Mouse (Mus musculus): ENCODE data around the gene Npsr1. TPM values are rescaled to one million over a fixed set of nuclear protein-coding genes. Genes with fewer than 3 reads are reported as not detected.

Gene Npsr1
- total and polyA plus RNA-seq, 3 experiments: 0.13 TPM; not detected in 1

DNA sequence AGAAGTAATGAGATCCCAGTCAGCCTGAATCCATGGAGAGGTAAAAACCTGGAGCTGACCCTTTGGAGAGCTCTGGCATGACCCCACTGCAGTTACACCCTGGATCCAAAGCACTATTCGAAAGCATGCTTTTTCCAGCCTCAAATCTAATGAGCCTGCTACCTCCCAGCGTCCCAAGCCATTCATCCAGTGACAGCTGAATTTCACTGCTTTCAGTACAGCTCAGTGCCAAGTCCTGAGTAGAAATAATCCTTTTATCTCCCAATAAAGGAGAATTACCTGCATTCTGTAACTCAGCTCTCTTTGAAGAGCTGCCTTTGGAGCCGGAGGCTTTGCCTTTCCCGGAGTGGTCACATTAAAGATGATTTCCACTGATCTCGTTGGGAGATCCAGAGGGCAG is 209.2 kb downstream of the Npsr1 start:
- in situ Hi-C loops (cut with MboI; ENCODE audit: low pct_ligation_motif_present, low pct_unique_long_range_greater_than_20kb, low sequenced_read_pairs) (no loop called here), dilution Hi-C loops (cut with MboI; ENCODE audit: extremely low pct_ligation_motif_present, extremely low pct_unique_long_range_greater_than_20kb, low sequenced_read_pairs) (no loop called here)
- Histone ChIP-seq H3K27me3 (replicated peaks) (no peaks in the 10 kb centered on the region), H3K27ac (ENCODE audit: insufficient read depth, low read depth) (no peak overlapping the region), H3K4me3 (replicated peaks in 1 of 3; ENCODE audit: low read depth in 2 of 3, low read length in 2 of 3, poor library complexity in 1 of 3) (no peak overlapping the region), H3K79me2 (replicated peaks; ENCODE audit: control insufficient read depth, extremely low read depth, insufficient read depth, poor library complexity, severe bottlenecking) (no peaks in the 10 kb centered on the region), H3K9ac (ENCODE audit: insufficient read depth, low read depth) (no peak overlapping the region), H3K4me1 (ENCODE audit: control insufficient read depth in 1 of 2, insufficient read depth in 2 of 2) (peaks cover 8 to 10% of the 10 kb centered on the region in 2 experiments), H3K4me2 (ENCODE audit: insufficient read depth, low read depth, poor library complexity, severe bottlenecking) (no peak overlapping the region), H3K9me3 (replicated peaks; ENCODE audit: low read length) (no peaks in the 10 kb centered on the region), H3K36me3 (replicated peaks in 1 of 2; ENCODE audit: control insufficient read depth in 1 of 2, insufficient read depth in 1 of 2, low read length in 1 of 2) (no peaks in the 10 kb centered on the region)
- no peak for TF ChIP-seq JUND (conservative IDR thresholded peaks at IDR 0.05; ENCODE audit: low read depth, low read length)
- no peak for TF ChIP-seq USF2 (conservative IDR thresholded peaks at IDR 0.05; ENCODE audit: low read depth, low read length)
- TF ChIP-seq TCF12 (IDR thresholded peaks at IDR 0.05; ENCODE audit: low read depth, low read length): no peak
- TF ChIP-seq ZNF384 (IDR thresholded peaks at IDR 0.05; ENCODE audit: low read depth, low read length): no peak
- TF ChIP-seq TBP (conservative IDR thresholded peaks at IDR 0.05; ENCODE audit: low read depth, low read length): no peak
- TF ChIP-seq POLR2AphosphoS2 (IDR thresholded peaks at IDR 0.05; ENCODE audit: low read depth, low read length): no peak
- TF ChIP-seq IRF4 (IDR thresholded peaks at IDR 0.05; ENCODE audit: low read depth, low read length): no peak
- TF ChIP-seq USF1 (IDR thresholded peaks at IDR 0.05; ENCODE audit: low read depth, low read length): no peak
- no peak for DNase-seq (ENCODE audit: extremely low read depth)

DNA sequence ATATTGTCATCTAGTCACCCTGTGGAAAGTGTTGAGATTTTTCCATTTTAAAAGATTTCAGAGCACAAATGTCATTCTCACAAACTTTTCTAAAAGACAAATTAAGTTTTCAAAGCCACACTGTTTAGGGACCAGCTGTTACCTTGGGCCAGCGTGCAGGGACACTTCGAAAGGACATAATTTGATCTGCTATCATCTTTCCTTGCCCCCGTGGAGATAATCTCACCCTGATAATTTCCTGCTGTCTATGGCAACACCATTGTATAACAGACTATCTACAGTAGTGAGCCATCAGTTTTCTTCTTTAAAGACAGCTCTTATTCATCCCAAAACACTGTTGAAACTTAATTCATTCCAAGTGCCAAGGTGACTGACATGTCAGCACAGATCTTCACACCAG is 209.6 kb downstream of the Npsr1 start:
- Histone ChIP-seq H3K9me3 (replicated peaks; ENCODE audit: low read length) (no peaks in the 10 kb centered on the region), H3K9ac (ENCODE audit: insufficient read depth, low read depth) (no peak overlapping the region), H3K4me3 (replicated peaks in 1 of 3; ENCODE audit: low read depth in 2 of 3, low read length in 2 of 3, poor library complexity in 1 of 3) (no peak overlapping the region), H3K79me2 (replicated peaks; ENCODE audit: control insufficient read depth, extremely low read depth, insufficient read depth, poor library complexity, severe bottlenecking) (no peaks in the 10 kb centered on the region), H3K4me1 (ENCODE audit: control insufficient read depth in 1 of 2, insufficient read depth in 2 of 2) (peaks cover 4 to 7% of the 10 kb centered on the region in 2 experiments; a peak in 3 of 4 replicates), H3K27me3 (replicated peaks) (no peaks in the 10 kb centered on the region), H3K27ac (ENCODE audit: insufficient read depth, low read depth) (no peak overlapping the region), H3K4me2 (ENCODE audit: insufficient read depth, low read depth, poor library complexity, severe bottlenecking) (no peak overlapping the region), H3K36me3 (replicated peaks in 1 of 2; ENCODE audit: control insufficient read depth in 1 of 2, insufficient read depth in 1 of 2, low read length in 1 of 2) (no peaks in the 10 kb centered on the region)
- dilution Hi-C loops (cut with MboI; ENCODE audit: extremely low pct_ligation_motif_present, extremely low pct_unique_long_range_greater_than_20kb, low sequenced_read_pairs) (no loop called here), in situ Hi-C loops (cut with MboI; ENCODE audit: low pct_ligation_motif_present, low pct_unique_long_range_greater_than_20kb, low sequenced_read_pairs) (no loop called here)
- TF ChIP-seq POLR2AphosphoS2 (IDR thresholded peaks at IDR 0.05; ENCODE audit: low read depth, low read length): no peak
- no peak for DNase-seq (ENCODE audit: extremely low read depth)

DNA sequence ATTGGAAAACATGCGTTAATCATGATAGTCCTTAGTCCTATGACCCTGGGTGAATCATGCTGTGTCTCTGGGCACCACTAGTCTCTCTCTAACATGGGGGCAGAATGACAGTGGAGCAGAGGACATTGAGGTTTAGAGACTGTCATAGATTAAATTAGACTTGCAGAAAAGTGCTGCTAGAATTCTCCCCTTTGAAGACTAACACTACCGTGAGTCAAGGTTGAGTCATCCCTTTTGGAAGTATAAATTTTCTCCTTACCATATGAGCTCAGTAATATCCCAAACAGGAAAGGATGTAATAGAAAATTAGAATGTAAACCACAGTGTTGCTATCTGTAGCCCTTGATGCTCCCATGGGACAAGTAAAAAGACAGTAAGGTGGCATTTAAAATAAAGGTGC is 218.0 kb downstream of the Npsr1 start:
- Histone ChIP-seq H3K4me2 (ENCODE audit: insufficient read depth, low read depth, poor library complexity, severe bottlenecking) (no peak overlapping the region), H3K9me3 (replicated peaks; ENCODE audit: low read length) (no peaks in the 10 kb centered on the region), H3K27me3 (replicated peaks) (no peaks in the 10 kb centered on the region), H3K79me2 (replicated peaks; ENCODE audit: control insufficient read depth, extremely low read depth, insufficient read depth, poor library complexity, severe bottlenecking) (no peaks in the 10 kb centered on the region), H3K4me3 (replicated peaks in 1 of 3; ENCODE audit: low read depth in 2 of 3, low read length in 2 of 3, poor library complexity in 1 of 3) (no peak overlapping the region), H3K9ac (ENCODE audit: insufficient read depth, low read depth) (no peak overlapping the region), H3K27ac (ENCODE audit: insufficient read depth, low read depth) (no peak overlapping the region), H3K4me1 (ENCODE audit: control insufficient read depth in 1 of 2, insufficient read depth in 2 of 2) (no peaks in the 10 kb centered on the region), H3K36me3 (replicated peaks in 1 of 2; ENCODE audit: control insufficient read depth in 1 of 2, insufficient read depth in 1 of 2, low read length in 1 of 2) (no peaks in the 10 kb centered on the region)
- DNase-seq (ENCODE audit: extremely low read depth): no peak
- in situ Hi-C loops (cut with MboI; ENCODE audit: low pct_ligation_motif_present, low pct_unique_long_range_greater_than_20kb, low sequenced_read_pairs): no loop called here
- TF ChIP-seq POLR2AphosphoS2 (IDR thresholded peaks at IDR 0.05; ENCODE audit: low read depth, low read length) (no peak), PAX5 (IDR thresholded peaks at IDR 0.05; ENCODE audit: low read length) (no peak), E2F4 (IDR thresholded peaks at IDR 0.05; ENCODE audit: insufficient replicate concordance, low read depth, low read length) (no peak), KAT2A (IDR thresholded peaks at IDR 0.05; ENCODE audit: insufficient replicate concordance, low read length) (no peak), MAZ (IDR thresholded peaks at IDR 0.05; ENCODE audit: low read depth, low read length) (no peak), ZKSCAN1 (IDR thresholded peaks at IDR 0.05; ENCODE audit: borderline replicate concordance, low read depth, low read length) (no peak), EP300 (IDR thresholded peaks at IDR 0.05; ENCODE audit: low read length) (no peak), USF2 (conservative IDR thresholded peaks at IDR 0.05; ENCODE audit: low read depth, low read length) (no peak), TCF12 (IDR thresholded peaks at IDR 0.05; ENCODE audit: low read depth, low read length) (no peak), MXI1 (IDR thresholded peaks at IDR 0.05; ENCODE audit: low read depth, low read length) (no peak), CHD2 (IDR thresholded peaks at IDR 0.05; ENCODE audit: low read length) (no peak), JUND (conservative IDR thresholded peaks at IDR 0.05; ENCODE audit: low read depth, low read length) (no peak), POLR2A (IDR thresholded peaks at IDR 0.05; ENCODE audit: low read depth, low read length) (no peak), RAD21 (IDR thresholded peaks at IDR 0.05; ENCODE audit: low read depth, low read length) (no peak), NRF1 (IDR thresholded peaks at IDR 0.05; ENCODE audit: low read depth, low read length) (no peak), SMC3 (IDR thresholded peaks at IDR 0.05; ENCODE audit: low read depth, low read length) (no peak), UBTF (IDR thresholded peaks at IDR 0.05; ENCODE audit: low read depth, low read length) (no peak)
- dilution Hi-C loops (cut with MboI; ENCODE audit: extremely low pct_ligation_motif_present, extremely low pct_unique_long_range_greater_than_20kb, low sequenced_read_pairs): no loop called here

All from CH12.LX (cell line).